ENCODE assay signal across 13 mouse cellular contexts in genomic region chr9:43015786-43016185, GRCm38 (mm10).
DNase-seq lines count a peak whose midpoint lies in the region; ATAC-seq and TF ChIP-seq lines count a peak whose summit lies in the region.
"Had no signal": no experiment of that assay in that cellular context is flagged by ENCODE, and none has a peak within 500 bp of the region (broad histone marks: within the 10 kb centered on the region; RNA-seq: fewer than 3 reads in every experiment).

No protein-coding gene starts in this region.

- no peak for TF ChIP-seq POLR2A in kidney, adult 2 months (IDR thresholded peaks at IDR 0.05; ENCODE audit: low read depth, low read length)

- no peak overlapping the region for H3K9ac ChIP-seq in kidney, embryonic 14.5 days (ENCODE audit: low read depth, low read length)
- H3K9ac ChIP-seq in midbrain, postnatal 0 days (replicated peaks; ENCODE audit: low read length, poor library complexity, severe bottlenecking): no peak overlapping the region
- H3K9ac ChIP-seq: forebrain, embryonic 15.5 days; midbrain, embryonic 12.5 days; neural tube, embryonic 13.5 days had no signal

- H3K27ac ChIP-seq in kidney, adult 2 months (ENCODE audit: insufficient read depth, low read depth, low read length): no peak overlapping the region
- H3K27ac ChIP-seq in kidney, embryonic 14.5 days (ENCODE audit: low read depth, low read length): no peak overlapping the region
- H3K27ac ChIP-seq in midbrain, postnatal 0 days (ENCODE audit: low read depth, low read length): no peak overlapping the region
- no peak overlapping the region for H3K27ac ChIP-seq in midbrain, embryonic 10.5 days (replicated peaks)
- H3K27ac ChIP-seq in embryonic facial prominence, embryonic 10.5 days (replicated peaks): no peak overlapping the region
- H3K27ac ChIP-seq: forebrain, embryonic 15.5 days; midbrain, embryonic 12.5 days; neural tube, embryonic 13.5 days had no signal

- H3K4me1 ChIP-seq in kidney, adult 2 months (ENCODE audit: control insufficient read depth, insufficient read depth, low read length): no peaks in the 10 kb centered on the region
- H3K4me1 ChIP-seq in kidney, embryonic 14.5 days (ENCODE audit: control insufficient read depth, insufficient read depth, low read length): no peaks in the 10 kb centered on the region
- no peaks in the 10 kb centered on the region for H3K4me1 ChIP-seq in midbrain, postnatal 0 days (ENCODE audit: insufficient read depth, low read length)
- H3K4me1 ChIP-seq in midbrain, embryonic 10.5 days: no peaks in the 10 kb centered on the region
- H3K4me1 ChIP-seq in embryonic facial prominence, embryonic 10.5 days: no peaks in the 10 kb centered on the region
- H3K4me1 ChIP-seq: forebrain, embryonic 15.5 days; midbrain, embryonic 12.5 days; neural tube, embryonic 13.5 days had no signal

- H3K9me3 ChIP-seq in kidney, embryonic 14.5 days (ENCODE audit: control insufficient read depth, low read length): no peaks in the 10 kb centered on the region
- no peaks in the 10 kb centered on the region for H3K9me3 ChIP-seq in midbrain, postnatal 0 days (ENCODE audit: low read length)
- no peaks in the 10 kb centered on the region for H3K9me3 ChIP-seq in midbrain, embryonic 10.5 days (replicated peaks)
- no peaks in the 10 kb centered on the region for H3K9me3 ChIP-seq in embryonic facial prominence, embryonic 10.5 days
- H3K9me3 ChIP-seq: forebrain, embryonic 15.5 days; midbrain, embryonic 12.5 days; neural tube, embryonic 13.5 days had no signal

- H3K4me2 ChIP-seq in kidney, embryonic 14.5 days (replicated peaks; ENCODE audit: low read depth, low read length): no peak overlapping the region
- H3K4me2 ChIP-seq in midbrain, postnatal 0 days (ENCODE audit: low read depth, low read length, poor library complexity, severe bottlenecking): no peak overlapping the region
- H3K4me2 ChIP-seq: forebrain, embryonic 15.5 days; midbrain, embryonic 12.5 days; neural tube, embryonic 13.5 days had no signal

- H3K4me3 ChIP-seq in kidney, adult 2 months (ENCODE audit: insufficient read depth, low read depth, low read length): no peak overlapping the region
- no peak overlapping the region for H3K4me3 ChIP-seq in kidney, embryonic 14.5 days (ENCODE audit: low read length)
- no peak overlapping the region for H3K4me3 ChIP-seq in midbrain, postnatal 0 days (ENCODE audit: low read depth, low read length)
- no peak overlapping the region for H3K4me3 ChIP-seq in midbrain, embryonic 10.5 days
- H3K4me3 ChIP-seq in embryonic facial prominence, embryonic 10.5 days: no peak overlapping the region
- H3K4me3 ChIP-seq: forebrain, embryonic 15.5 days; midbrain, embryonic 12.5 days; neural tube, embryonic 13.5 days had no signal

- 84% methylated on average over 5 of the region's 5 CpGs for WGBS in kidney, adult 2 months
- WGBS in kidney, embryonic 14.5 days: 94% methylated on average over 5 of the region's 5 CpGs
- WGBS in midbrain, postnatal 0 days: 89% methylated on average over 5 of the region's 5 CpGs
- 89% methylated on average over 5 of the region's 5 CpGs for WGBS in midbrain, embryonic 10.5 days
- WGBS in embryonic facial prominence, embryonic 10.5 days: 90% methylated on average over 5 of the region's 5 CpGs

- no peak for DNase-seq in kidney, adult 2 months
- DNase-seq in midbrain, postnatal 0 days (ENCODE audit: low spot score): no peak
- DNase-seq in midbrain, embryonic 10.5 days (ENCODE audit: low spot score): no peak
- peak; percentile 64 for DNase-seq in R1 (ENCODE audit: low read depth, low spot score)
- no peak for DNase-seq in embryonic facial prominence, embryonic 10.5 days (ENCODE audit: low spot score)
- no peak for DNase-seq in layer of hippocampus, postnatal 36 days
- DNase-seq: adrenal gland, postnatal 25 days; heart, postnatal 36 days had no signal

- ATAC-seq in kidney, embryonic 14.5 days (ENCODE audit: low FRiP score, low TSS enrichment): no peak
- no peak for ATAC-seq in midbrain, postnatal 0 days (ENCODE audit: low FRiP score)
- ATAC-seq: forebrain, embryonic 15.5 days; intestine, embryonic 16.5 days had no signal

- no peaks in the 10 kb centered on the region for H3K27me3 ChIP-seq in kidney, adult 2 months (replicated peaks; ENCODE audit: control insufficient read depth, insufficient read depth, low read length)
- H3K27me3 ChIP-seq in kidney, embryonic 14.5 days (ENCODE audit: control insufficient read depth, insufficient read depth, low read length): no peaks in the 10 kb centered on the region
- no peaks in the 10 kb centered on the region for H3K27me3 ChIP-seq in midbrain, postnatal 0 days (ENCODE audit: insufficient read depth, low read length)
- H3K27me3 ChIP-seq in midbrain, embryonic 10.5 days (ENCODE audit: low read depth, poor library complexity, severe bottlenecking): no peaks in the 10 kb centered on the region
- H3K27me3 ChIP-seq in embryonic facial prominence, embryonic 10.5 days (replicated peaks; ENCODE audit: low read depth, poor library complexity, severe bottlenecking): no peaks in the 10 kb centered on the region
- H3K27me3 ChIP-seq: forebrain, embryonic 15.5 days; midbrain, embryonic 12.5 days; neural tube, embryonic 13.5 days had no signal

- peak; percentile 42 for TF ChIP-seq CTCF in kidney, adult 2 months (conservative IDR thresholded peaks at IDR 0.05; ENCODE audit: insufficient read depth, insufficient read length, low read depth, low read length)
- TF ChIP-seq CTCF in midbrain, postnatal 0 days (IDR thresholded peaks at IDR 0.05): peak; percentile 58

- peaks cover 7% of the 10 kb centered on the region for H3K36me3 ChIP-seq in kidney, adult 2 months (ENCODE audit: control insufficient read depth, insufficient read depth, low read length)
- peaks cover 43% of the 10 kb centered on the region; the same call in 1 of the 2 replicates for H3K36me3 ChIP-seq in kidney, embryonic 14.5 days (ENCODE audit: control insufficient read depth, insufficient read depth, low read length)
- H3K36me3 ChIP-seq in midbrain, postnatal 0 days (ENCODE audit: insufficient read depth, low read length): peaks cover 31% of the 10 kb centered on the region
- H3K36me3 ChIP-seq in midbrain, embryonic 10.5 days: peaks cover 56% of the 10 kb centered on the region
- H3K36me3 ChIP-seq in embryonic facial prominence, embryonic 10.5 days (replicated peaks): peaks cover 57% of the 10 kb centered on the region
